Mouse (Mus musculus) thymus, adult 2 months (tissue): ENCODE measurements around the gene Rufy4. TPM values are rescaled to one million over a fixed set of nuclear protein-coding genes. Genes with fewer than 3 reads are reported as not detected.
"Not testable (repeated sequence)": the region's sequence is repeated elsewhere in the genome, so short reads cannot be mapped to it uniquely, and the experiment has no call there.

Experiments used
- DNase-seq: peaks from one replicate; pipeline ENCODE4 v3.0.0; 2021
- H3K27ac ChIP-seq: fragments of 200-500 bp; 2 replicates; pipeline ENCODE4 v1.5.1; 2012; ENCODE audit warnings: low read length, control low read depth; ENCODE audit not compliant: control insufficient read depth, insufficient read depth
- H3K27me3 ChIP-seq: fragments of 200-500 bp; 2 replicates; pipeline ENCODE4 v1.6.1; 2012; ENCODE audit warnings: mild to moderate bottlenecking, low read length, moderate library complexity, mixed read lengths; ENCODE audit not compliant: control insufficient read depth, insufficient read depth
- H3K36me3 ChIP-seq: fragments of 200-500 bp; 2 replicates; pipeline ENCODE4 v1.6.1; 2012; ENCODE audit warnings: mild to moderate bottlenecking, low read length, moderate library complexity; ENCODE audit not compliant: control insufficient read depth, insufficient read depth
- H3K4me1 ChIP-seq: fragments of 200-500 bp; replicated peaks from 2 replicates; pipeline ENCODE4 v1.6.1; 2012; ENCODE audit warnings: low read length; ENCODE audit not compliant: control insufficient read depth, insufficient read depth
- H3K4me3 ChIP-seq: fragments of 200-500 bp; 2 replicates; pipeline ENCODE4 v1.5.1; 2012; ENCODE audit warnings: mild to moderate bottlenecking, low read length, control low read depth, moderate library complexity; ENCODE audit not compliant: control insufficient read depth, insufficient read depth
- CTCF ChIP-seq: fragments of 200-500 bp; IDR thresholded peaks from 2 replicates; pipeline ENCODE4 v1.5.1; 2012; ENCODE audit warnings: mild to moderate bottlenecking, control low read depth, low read length, moderate library complexity, borderline replicate concordance; ENCODE audit not compliant: control insufficient read depth, poor library complexity, insufficient read depth; ENCODE audit errors: extremely low read depth
- POLR2A ChIP-seq: fragments of 200-500 bp; IDR thresholded peaks from 2 replicates; pipeline ENCODE4 v1.6.1; 2012; ENCODE audit warnings: mild to moderate bottlenecking, low read length, control low read depth, moderate library complexity; ENCODE audit not compliant: control insufficient read depth, poor library complexity, insufficient read depth; ENCODE audit errors: extremely low read depth
- WGBS: fragments of 180-500 bp; shearing (Covaris S2); methylation state at CpG from one replicate; pipeline ENCODE4 v1.1.7; 2018; 5-methylcytosine and 5-hydroxymethylcytosine counted together
- polyA plus RNA-seq: library from polyadenylated mRNA; depleted of rRNA; stranded (reverse); fragments of >200 nt; gene quantifications from 2 replicates; pipeline ENCODE4 v1.2.3, GENCODE M21; 2012

Gene Rufy4
- polyA plus RNA-seq, 1 experiment = 0.49 TPM

GRCm38 (mm10) chr1:74156381-74156910 is 31.1 kb downstream of the Rufy4 start:
- H3K4me1 ChIP-seq = no peaks in the 10 kb centered on the region
- H3K4me3 ChIP-seq = no peak overlapping the region
- H3K27ac ChIP-seq = no peak overlapping the region
- no peak for DNase-seq
- TF ChIP-seq CTCF = no peak
- TF ChIP-seq POLR2A = no peak
- H3K36me3 ChIP-seq = no peaks in the 10 kb centered on the region
- H3K27me3 ChIP-seq = no peaks in the 10 kb centered on the region
- 68% methylated on average over 14 of the region's 14 CpGs for WGBS

- H3K27ac ChIP-seq, H3K4me1 ChIP-seq, H3K27me3 ChIP-seq: not testable (repeated sequence)
These were observed 34.3 kb downstream of the Rufy4 start for GRCm38 (mm10) chr1:74159613-74160012.

GRCm38 (mm10) chr1:74160036-74160435 is 34.7 kb downstream of the Rufy4 start:
- TF ChIP-seq POLR2A (no peak), CTCF (no peak)
- DNase-seq = no peak
- no peaks in the 10 kb centered on the region for H3K4me1 ChIP-seq
- no peak overlapping the region for H3K27ac ChIP-seq
- no peak overlapping the region for H3K4me3 ChIP-seq
- 69% methylated on average over 2 of the region's 2 CpGs for WGBS
- no peaks in the 10 kb centered on the region for H3K36me3 ChIP-seq
- no peaks in the 10 kb centered on the region for H3K27me3 ChIP-seq

More at GRCm38 (mm10) chr1:74159613-74160012, 34.3 kb downstream of the Rufy4 start:
- not testable (repeated sequence) for H3K4me3 ChIP-seq, DNase-seq, H3K36me3 ChIP-seq
- WGBS = 51% methylated on average over 5 of the region's 5 CpGs

GRCm38 (mm10) chr1:74167136-74167535 is 41.8 kb downstream of the Rufy4 start:
- Histone ChIP-seq H3K4me1 (no peaks in the 10 kb centered on the region), H3K27ac (no peak overlapping the region), H3K27me3 (no peaks in the 10 kb centered on the region), H3K36me3 (no peaks in the 10 kb centered on the region), H3K4me3 (no peak overlapping the region)
- 92% methylated on average over 5 of the region's 5 CpGs for WGBS
- TF ChIP-seq CTCF (no peak), POLR2A (no peak)
- DNase-seq = no peak

GRCm38 (mm10) chr1:74169721-74170120 is 44.4 kb downstream of the Rufy4 start:
- no peak overlapping the region for H3K4me3 ChIP-seq
- no peaks in the 10 kb centered on the region for H3K36me3 ChIP-seq
- 96% methylated on average over 3 of the region's 3 CpGs for WGBS
- no peak overlapping the region for H3K27ac ChIP-seq
- TF ChIP-seq POLR2A (no peak), CTCF (no peak)
- H3K4me1 ChIP-seq = no peaks in the 10 kb centered on the region
- H3K27me3 ChIP-seq = no peaks in the 10 kb centered on the region
- DNase-seq = no peak

GRCm38 (mm10) chr1:74172722-74173121 is 47.4 kb downstream of the Rufy4 start:
- WGBS = 21% methylated on average over 3 of the region's 3 CpGs
- Histone ChIP-seq H3K4me3 (no peak overlapping the region), H3K27me3 (no peaks in the 10 kb centered on the region), H3K27ac (no peak overlapping the region), H3K4me1 (no peaks in the 10 kb centered on the region), H3K36me3 (no peaks in the 10 kb centered on the region)
- DNase-seq = no peak
- TF ChIP-seq POLR2A (no peak), CTCF (no peak)

DNA sequence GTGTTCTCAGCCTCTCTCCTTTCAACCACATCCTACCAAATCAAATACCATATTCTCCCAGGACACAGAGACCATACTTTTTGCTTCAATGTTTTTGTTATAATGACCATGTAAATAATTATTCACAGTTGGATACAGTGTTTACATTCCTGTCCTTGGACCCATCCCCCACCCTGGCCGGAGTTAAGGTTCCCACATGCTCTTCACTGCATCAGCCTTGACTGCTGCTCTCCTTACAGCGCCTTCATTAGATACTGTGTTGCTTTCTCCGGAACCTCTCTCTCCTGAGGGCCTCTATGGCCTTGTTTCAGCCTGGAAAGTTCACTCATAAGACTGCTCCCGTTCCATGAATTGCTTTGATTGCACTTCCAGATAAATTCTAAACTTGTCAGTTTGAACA is 50.4 kb downstream of the Rufy4 start:
- H3K27ac ChIP-seq = no peak overlapping the region
- TF ChIP-seq POLR2A (no peak), CTCF (no peak)
- no peaks in the 10 kb centered on the region for H3K27me3 ChIP-seq
- H3K4me1 ChIP-seq = peaks cover 6% of the 10 kb centered on the region
- WGBS = 96% methylated on average over 4 of the region's 4 CpGs
- no peak for DNase-seq
- no peaks in the 10 kb centered on the region for H3K36me3 ChIP-seq
- no peak overlapping the region for H3K4me3 ChIP-seq
